Mouse (Mus musculus): ENCODE measurements around the gene Chmp1a. TPM values are rescaled to one million over a fixed set of nuclear protein-coding genes. Genes with fewer than 3 reads are reported as not detected.

Gene Chmp1a
- total RNA-seq, 2 experiments from 2014 or later: 98.8 to 117 TPM

GRCm38 (mm10) chr8:123156070-123156773 is 56.3 kb downstream of the Chmp1a start:
- no peak for DNase-seq (ENCODE audit: low spot score in 2 of 2)

DNA sequence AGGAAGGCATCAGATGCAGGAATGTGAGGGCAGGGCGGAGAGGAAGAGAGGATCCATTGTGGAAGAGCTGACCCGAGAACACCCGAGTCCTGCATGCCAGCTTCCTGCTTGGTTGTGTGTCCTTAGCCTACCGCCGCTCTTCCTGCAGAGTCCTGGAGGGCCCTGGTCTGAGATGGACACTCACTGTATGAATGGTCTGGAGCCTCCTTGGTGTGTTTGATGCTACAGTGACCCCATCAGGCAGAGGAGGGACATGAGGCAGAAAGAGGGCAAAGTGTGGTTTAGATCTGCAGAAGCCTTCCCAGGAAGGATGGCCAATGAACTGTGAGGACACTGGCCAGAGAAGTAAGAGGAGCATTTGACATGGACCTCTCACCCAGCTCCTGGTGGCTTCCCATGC is 57.4 kb downstream of the Chmp1a start:
- DNase-seq (ENCODE audit: low spot score in 2 of 2): no peak

Other genes with a start within 250 kb of the Chmp1a start
- 100 to 1,000 TPM; 165 to 176 TPM for gene Ankrd11, start 170.5 kb downstream of the Chmp1a start, total RNA-seq (2021)
- gene Spg7, start 149.8 kb downstream of the Chmp1a start, total RNA-seq (2021): 10 to 100 TPM; 60.0 to 64.8 TPM
- 100 to 1,000 TPM; 467 to 496 TPM for gene Rpl13, start 110.4 kb downstream of the Chmp1a start, total RNA-seq (2021)
- 100 to 1,000 TPM; 273 to 284 TPM for gene Cpne7, start 95.4 kb downstream of the Chmp1a start, total RNA-seq (2021)
- gene Sult5a1, start 54.4 kb downstream of the Chmp1a start, total RNA-seq (2021): 1 to 10 TPM; 2.2 to 3.2 TPM
- under 1 TPM; 0.22 to 0.89 TPM for gene Dpep1, start 26.5 kb downstream of the Chmp1a start, total RNA-seq (2021)
- 10 to 100 TPM in 1 of 2 experiments, 1 to 10 TPM in 1; 6.0 to 10.4 TPM for gene Spata33, start 69 bp upstream of the Chmp1a start, total RNA-seq (2021)
- 10 to 100 TPM; 85.8 to 95.4 TPM for gene Cdk10, start 12.1 kb upstream of the Chmp1a start, total RNA-seq (2021)
- 10 to 100 TPM; 75.1 to 75.8 TPM for gene Spata2l, start 23.5 kb upstream of the Chmp1a start, total RNA-seq (2021)
- gene Zfp276, start 41.4 kb upstream of the Chmp1a start, total RNA-seq (2021): 10 to 100 TPM; 22.8 to 26.0 TPM
- 10 to 100 TPM; 49.1 to 54.5 TPM for gene Vps9d1, start 41.6 kb upstream of the Chmp1a start, total RNA-seq (2021)
- 1 to 10 TPM; 1.2 to 1.7 TPM for gene Fanca, start 105.8 kb upstream of the Chmp1a start, total RNA-seq (2021)
- gene Spire2, start 120.0 kb upstream of the Chmp1a start, total RNA-seq (2021): 10 to 100 TPM; 17.0 TPM
- gene Tcf25, start 161.0 kb upstream of the Chmp1a start, total RNA-seq (2021): 100 to 1,000 TPM; 487 TPM
- under 1 TPM in 1 of 2 experiments, not detected in 1; 0.07 TPM for gene Mc1r, start 194.3 kb upstream of the Chmp1a start, total RNA-seq (2021)
- 100 to 1,000 TPM; 253 to 286 TPM for gene Tubb3, start 198.7 kb upstream of the Chmp1a start, total RNA-seq (2021)
- 10 to 100 TPM; 54.0 to 54.7 TPM for gene Def8, start 210.8 kb upstream of the Chmp1a start, total RNA-seq (2021)